Mouse (Mus musculus): Measurements from ENCODE around the gene Hoxa13.

DNA sequence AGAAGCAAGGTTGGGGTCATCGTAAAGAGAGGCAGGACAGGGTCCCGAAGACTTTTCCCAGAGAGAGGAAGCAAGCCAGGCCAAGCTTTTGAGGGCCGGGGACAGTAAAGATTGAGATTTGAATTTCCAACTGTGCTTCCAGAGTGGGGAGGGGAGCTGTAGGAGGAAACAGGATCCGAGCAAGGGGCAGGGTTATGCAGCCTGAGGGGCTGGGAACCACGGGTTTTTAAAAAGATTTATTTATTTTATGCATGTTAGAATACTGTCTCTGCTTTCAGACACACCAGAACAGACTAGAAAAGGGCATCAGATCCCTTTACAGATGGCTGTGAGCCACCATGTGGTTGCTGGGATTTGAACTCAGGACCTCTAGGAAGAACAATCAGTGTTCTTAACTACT is 16.2 kb upstream of the Hoxa13 start:
- TF ChIP-seq CTCF (IDR thresholded peaks at IDR 0.05) = no peak
- no peak for TF ChIP-seq POLR2A (IDR thresholded peaks at IDR 0.05; ENCODE audit: insufficient read depth, low read depth, low read length)
- no peak for TF ChIP-seq EP300 (IDR thresholded peaks at IDR 0.05; ENCODE audit: insufficient read depth, low read depth, low read length)
